Mouse (Mus musculus) cerebellum, postnatal 25 days (tissue): ENCODE data around the gene Olfr1408.

ENCODE experiments used
- DNase-seq, 2 experiments: peaks; one replicate each; pipeline ENCODE4 v3.0.0; 2021; ENCODE audit warnings: mixed read lengths in 2 of 2

Olfr1408 gene

GRCm38 (mm10) chr1:173137274-173137673 is at the start of gene Olfr1408:
Gene Olfr1408 (minus strand): TSS chr1:173137374.
- no peak for DNase-seq

GRCm38 (mm10) chr1:173174154-173174842 is 37.1 kb upstream of the Olfr1408 start:
- DNase-seq = no peak
